Mouse (Mus musculus) kidney, adult 9 months (tissue): ENCODE results near the gene Pla2g16.

Experiments
- DNase-seq: peaks from one replicate; pipeline ENCODE4 v3.0.0; 2022

Gene Pla2g16

DNA sequence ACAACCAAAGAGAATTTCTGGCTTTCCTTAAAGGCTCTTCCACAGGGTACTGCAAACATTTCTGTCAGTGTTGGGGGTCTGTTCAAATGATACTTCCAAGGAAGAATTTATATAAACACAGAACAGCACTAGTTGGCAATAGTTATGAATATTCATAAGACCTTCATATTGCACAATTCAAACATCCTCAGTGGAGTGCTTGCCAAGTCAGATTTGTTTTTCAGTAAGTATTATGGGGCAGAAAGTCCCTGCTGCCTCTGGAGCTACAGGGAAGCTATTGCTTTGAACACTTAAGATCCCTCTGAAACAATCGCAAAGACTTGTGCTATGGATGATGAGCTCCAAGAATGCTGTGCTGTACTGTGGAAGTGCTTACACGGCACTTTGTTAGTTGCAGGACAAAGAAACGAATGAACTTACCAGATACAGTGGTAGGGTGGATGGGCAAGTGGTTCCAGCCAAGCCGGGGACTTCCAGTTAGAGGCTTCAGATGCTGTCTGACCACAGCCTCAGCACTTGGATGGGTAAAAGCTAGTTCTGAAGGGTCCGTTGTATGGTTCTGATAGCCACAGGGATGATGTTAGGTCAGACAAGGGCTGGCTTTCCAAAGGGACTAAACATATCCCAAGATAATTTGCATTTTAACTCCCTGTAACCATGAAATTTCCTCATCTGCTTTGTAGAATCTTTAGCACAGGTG, 59.1 kb downstream of the Pla2g16 start:
- DNase-seq: no peak

DNA sequence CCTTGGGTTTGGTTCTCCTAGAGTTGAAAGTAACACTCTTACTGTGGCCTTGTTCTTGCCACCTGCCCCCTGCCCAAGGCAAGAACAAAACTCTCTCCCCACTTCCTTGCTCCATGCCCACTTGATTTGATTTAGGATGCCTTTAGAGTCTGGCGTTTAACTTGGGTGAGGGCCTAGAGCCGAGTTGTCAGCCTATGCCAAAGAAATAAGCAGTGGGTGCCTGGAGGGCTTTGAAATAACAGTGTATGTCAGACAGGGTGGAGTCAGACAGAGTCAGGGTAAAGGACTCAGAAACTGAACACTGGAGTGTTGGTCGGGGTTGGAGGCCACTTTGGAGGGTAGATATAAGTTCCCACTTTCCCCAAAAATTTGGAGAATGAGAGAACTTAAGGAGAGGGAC, 59.8 kb downstream of the Pla2g16 start:
- DNase-seq: no peak

DNA sequence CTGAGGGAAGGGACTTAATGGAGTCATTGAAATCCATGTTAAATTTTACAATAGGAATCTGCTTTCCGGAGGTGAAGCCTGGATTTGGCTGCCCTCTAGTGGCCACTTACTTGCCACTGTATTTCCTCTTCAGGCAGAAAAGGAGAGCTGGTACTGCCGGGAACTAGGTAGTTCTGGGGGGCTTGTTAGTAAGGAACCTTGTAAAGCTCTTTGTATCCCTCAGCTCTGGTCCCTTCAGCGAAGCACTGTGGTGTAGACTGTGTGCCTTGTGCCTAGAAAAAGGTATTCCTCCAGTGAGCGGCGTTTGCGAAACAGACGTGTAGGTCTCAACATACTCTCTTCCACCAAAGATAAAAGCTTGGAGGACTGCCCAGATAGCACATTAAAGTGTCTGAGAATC, 60.4 kb downstream of the Pla2g16 start:
- DNase-seq: peak; percentile 66

DNA sequence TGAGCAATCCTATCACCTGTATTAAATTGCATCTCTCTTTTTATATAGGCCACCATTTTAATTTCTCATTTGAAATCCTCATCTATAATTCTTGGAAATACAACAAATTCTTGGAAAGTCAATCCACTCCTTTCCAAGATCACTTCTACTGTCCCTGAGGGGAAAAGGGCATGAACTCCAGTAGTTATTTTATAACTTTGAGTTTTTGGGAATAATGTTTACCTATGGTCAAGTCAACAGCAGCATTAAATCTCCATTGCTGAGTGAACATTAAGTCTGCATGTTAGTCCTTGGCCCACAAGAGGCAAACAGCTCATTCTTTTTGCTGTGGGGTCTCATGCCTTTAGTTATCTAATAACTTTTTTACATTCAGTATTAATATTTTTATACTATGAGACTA, 75.8 kb downstream of the Pla2g16 start:
- DNase-seq: peak; percentile 52

DNA sequence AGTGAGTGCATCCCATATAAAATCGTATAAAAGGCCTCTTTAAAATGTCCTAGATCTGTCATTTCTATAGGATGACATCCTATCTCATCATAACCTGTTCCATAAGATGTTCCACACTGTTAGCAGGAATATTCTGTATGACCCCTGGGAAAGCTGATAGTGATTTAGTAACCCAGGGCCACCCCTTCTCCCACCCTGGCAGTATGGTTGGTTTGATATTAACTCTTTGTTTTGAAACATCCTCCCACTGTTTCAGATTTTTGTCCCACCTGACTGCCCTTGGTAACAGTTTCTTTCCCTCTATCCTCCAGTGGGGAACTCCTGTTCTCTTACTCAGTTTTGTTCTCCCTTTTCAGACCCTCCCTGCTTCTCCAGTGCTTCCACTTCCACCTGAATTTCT, 76.5 kb downstream of the Pla2g16 start:
- DNase-seq: peak; percentile 44
